Mouse (Mus musculus): ENCODE data around the gene Nlrp14.

- TF ChIP-seq CTCF (IDR thresholded peaks at IDR 0.05; ENCODE audit: insufficient read depth, low read length) (no peak), POLR2A (IDR thresholded peaks at IDR 0.05; ENCODE audit: borderline replicate concordance, extremely low read depth, low read depth, low read length) (no peak)
Observed at GRCm38 (mm10) chr7:107236854-107237253, 70.1 kb downstream of the Nlrp14 start.
